Mouse (Mus musculus): ENCODE results near the gene Galp. TPM values are rescaled to one million over a fixed set of nuclear protein-coding genes. Genes with fewer than 3 reads are reported as not detected.
"Not testable (repeated sequence)": the region's sequence is repeated elsewhere in the genome, so short reads cannot be mapped to it uniquely, and the experiment has no call there.

Galp gene
- total and polyA plus RNA-seq, 2 experiments from 2014 or later: not detected

DNA sequence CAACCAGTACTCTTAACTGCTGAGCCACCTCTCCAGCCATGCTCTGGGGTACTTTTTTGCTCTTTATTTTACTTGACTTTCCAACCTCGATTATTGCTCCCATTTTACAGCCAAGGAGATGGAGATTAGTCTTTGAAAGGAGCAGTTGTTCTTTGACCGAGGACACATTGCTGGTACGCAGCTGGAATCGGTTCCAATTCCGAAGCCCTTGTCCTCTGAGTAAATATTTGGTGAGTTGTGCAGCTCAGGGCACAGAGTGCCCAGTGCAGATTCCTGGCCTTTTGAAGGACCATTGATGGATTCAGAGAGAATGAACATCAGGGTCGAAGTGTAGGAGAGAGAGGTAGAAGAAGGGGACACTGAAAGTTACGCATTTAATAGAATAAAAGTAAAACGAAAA, 23.0 kb upstream of the Galp start:
- no peaks in the 10 kb centered on the region for H3K9me3 ChIP-seq (ENCODE audit: low read length)
- no peak for TF ChIP-seq CTCF (IDR thresholded peaks at IDR 0.05; ENCODE audit: low read depth)
- no peak overlapping the region; the same call in 1 of the 2 replicates for H3K9ac ChIP-seq (replicated peaks; ENCODE audit: low read length)
- H3K4me2 ChIP-seq (ENCODE audit: low read depth, low read length): no peak overlapping the region
- no peak overlapping the region for H3K27ac ChIP-seq
- H3K27me3 ChIP-seq (ENCODE audit: insufficient read depth, low read length): no peaks in the 10 kb centered on the region
- H3K36me3 ChIP-seq (ENCODE audit: insufficient read depth, low read length): 0 out of 2 replicates have a peak, but pooled peaks cover under 1% of the 10 kb centered on the region
- WGBS: 90% methylated on average over 8 of the region's 8 CpGs
- DNase-seq (ENCODE audit: low spot score) (no peak), ATAC-seq (no peak)
- no peak overlapping the region for H3K4me3 ChIP-seq (ENCODE audit: low read length)
- 0 out of 2 replicates have a peak, but pooled peaks cover 5% of the 10 kb centered on the region for H3K4me1 ChIP-seq (ENCODE audit: insufficient read depth, low read length)

DNA sequence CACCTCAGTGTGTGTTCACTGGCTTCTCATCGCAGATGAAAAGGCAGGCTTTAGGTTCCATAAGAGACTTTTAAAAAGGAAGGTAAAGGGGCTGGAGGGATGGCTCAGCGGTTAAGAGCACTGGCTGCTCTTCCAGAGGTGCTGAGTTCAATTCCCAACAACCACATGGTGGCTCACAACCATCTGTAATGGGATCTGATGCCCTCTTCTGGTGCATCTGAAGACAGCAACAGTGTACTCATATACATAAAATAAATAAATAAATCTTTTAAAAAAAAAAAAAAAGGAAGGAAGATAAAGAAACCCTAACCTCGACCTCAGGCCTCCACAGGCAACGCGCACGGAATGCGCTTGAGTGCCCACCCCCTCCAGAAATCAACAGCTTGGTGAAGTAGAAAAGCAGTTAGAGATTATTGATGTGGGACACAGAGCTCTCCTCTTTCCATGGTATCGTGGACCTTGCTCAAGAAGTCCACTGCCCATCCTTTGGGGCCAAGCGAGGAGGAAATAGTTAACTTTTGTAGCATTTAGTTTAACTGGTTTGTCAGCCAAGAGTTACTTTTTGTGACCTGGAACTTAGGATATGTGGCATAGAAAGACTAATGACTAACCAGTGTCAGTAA, 22.4 kb upstream of the Galp start:
- DNase-seq (ENCODE audit: low spot score); ATAC-seq: not testable (repeated sequence)
- WGBS: 85% methylated on average over 9 of the region's 9 CpGs

DNA sequence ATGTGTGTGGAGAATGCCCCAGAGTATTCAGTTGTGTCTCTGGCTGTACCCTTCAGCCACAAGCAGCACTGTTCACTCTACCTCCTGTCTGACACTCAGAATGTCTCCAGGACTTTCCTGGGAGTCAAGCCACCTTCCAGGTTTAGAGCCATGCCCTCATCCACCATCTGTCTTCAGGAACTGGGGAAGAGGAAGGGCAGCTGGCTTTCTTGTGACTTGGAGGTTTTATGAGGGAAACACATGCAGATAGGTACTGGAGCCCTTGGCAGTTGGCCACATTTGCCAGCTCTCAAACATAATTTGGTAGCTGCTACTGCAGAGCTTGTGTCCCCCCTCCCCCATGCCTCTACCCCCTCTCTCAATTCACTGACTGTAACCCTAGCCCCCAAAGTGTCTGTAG, 17.9 kb upstream of the Galp start:
- no peak for DNase-seq (ENCODE audit: low spot score)
- Histone ChIP-seq H3K4me3 (ENCODE audit: low read length) (no peak overlapping the region), H3K4me2 (ENCODE audit: low read depth, low read length) (no peak overlapping the region), H3K4me1 (ENCODE audit: insufficient read depth, low read length) (no peaks in the 10 kb centered on the region), H3K9ac (replicated peaks; ENCODE audit: low read length) (no peak overlapping the region), H3K27me3 (ENCODE audit: insufficient read depth, low read length) (no peaks in the 10 kb centered on the region), H3K27ac (no peak overlapping the region), H3K9me3 (ENCODE audit: low read length) (no peaks in the 10 kb centered on the region), H3K36me3 (ENCODE audit: insufficient read depth, low read length) (peaks cover 5% of the 10 kb centered on the region; the same call in 1 of the 2 replicates)
- ATAC-seq: no peak
- no peak for TF ChIP-seq CTCF (IDR thresholded peaks at IDR 0.05; ENCODE audit: low read depth)

More for the DNA sequence above, 22.4 kb upstream of the Galp start:
- H3K9ac ChIP-seq (replicated peaks; ENCODE audit: low read length); H3K27ac ChIP-seq; H3K4me2 ChIP-seq (ENCODE audit: low read depth, low read length); H3K4me3 ChIP-seq (ENCODE audit: low read length); H3K27me3 ChIP-seq (ENCODE audit: insufficient read depth, low read length); H3K9me3 ChIP-seq (ENCODE audit: low read length); H3K4me1 ChIP-seq (ENCODE audit: insufficient read depth, low read length); H3K36me3 ChIP-seq (ENCODE audit: insufficient read depth, low read length): not testable (repeated sequence)
- TF ChIP-seq CTCF (IDR thresholded peaks at IDR 0.05; ENCODE audit: low read depth): peak; percentile 33; the same call in 1 of the 2 replicates

DNA sequence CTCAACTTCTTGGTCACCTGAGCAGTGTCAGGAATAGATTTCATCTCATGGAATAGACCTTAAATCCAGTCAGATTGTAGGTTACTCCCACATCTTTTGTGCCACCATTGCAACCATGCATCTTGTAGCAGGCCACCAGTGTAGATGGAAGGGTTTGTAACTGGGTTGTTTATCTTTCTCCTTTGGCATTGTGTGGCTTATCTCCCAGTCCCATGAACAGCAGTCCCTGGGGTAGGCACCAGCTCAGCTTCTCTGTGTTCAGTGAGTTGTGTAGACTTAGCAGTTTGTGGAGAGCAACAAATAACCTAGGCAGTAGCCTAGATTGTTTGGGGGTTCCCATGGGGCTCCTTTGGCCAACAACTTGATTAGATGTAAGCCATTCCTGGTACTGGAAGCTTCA, 14.0 kb upstream of the Galp start:
- no peak overlapping the region for H3K4me2 ChIP-seq (ENCODE audit: low read depth, low read length)
- no peaks in the 10 kb centered on the region for H3K27me3 ChIP-seq (ENCODE audit: insufficient read depth, low read length)
- H3K4me3 ChIP-seq (ENCODE audit: low read length): no peak overlapping the region
- no peaks in the 10 kb centered on the region for H3K9me3 ChIP-seq (ENCODE audit: low read length)
- H3K9ac ChIP-seq (replicated peaks; ENCODE audit: low read length): no peak overlapping the region
- DNase-seq (ENCODE audit: low spot score): no peak
- no peak overlapping the region for H3K27ac ChIP-seq
- no peaks in the 10 kb centered on the region for H3K4me1 ChIP-seq (ENCODE audit: insufficient read depth, low read length)
- no peak for TF ChIP-seq CTCF (IDR thresholded peaks at IDR 0.05; ENCODE audit: low read depth)
- no peak for ATAC-seq
- peaks cover 15% of the 10 kb centered on the region for H3K36me3 ChIP-seq (ENCODE audit: insufficient read depth, low read length)

DNA sequence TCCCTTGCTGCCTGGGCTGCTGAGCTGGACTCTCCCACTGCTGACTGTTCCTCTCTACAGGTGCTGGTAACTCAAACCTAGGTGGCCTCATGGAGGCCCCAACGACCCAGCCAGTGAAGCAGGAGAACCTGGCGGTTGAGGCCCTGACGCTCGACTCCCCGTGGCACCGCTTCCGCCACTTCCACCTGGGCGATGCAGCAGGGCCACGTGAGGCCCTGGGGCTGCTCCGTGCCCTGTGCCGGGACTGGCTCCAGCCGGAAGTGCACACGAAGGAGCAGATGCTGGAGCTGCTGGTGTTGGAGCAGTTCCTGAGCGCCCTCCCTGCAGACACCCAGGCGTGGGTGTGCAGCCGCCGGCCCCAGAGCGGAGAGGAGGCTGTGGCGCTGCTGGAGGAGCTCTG, 13.1 kb upstream of the Galp start:
- Histone ChIP-seq H3K9ac (replicated peaks; ENCODE audit: low read length) (no peak overlapping the region), H3K4me3 (ENCODE audit: low read length) (no peak overlapping the region), H3K27me3 (ENCODE audit: insufficient read depth, low read length) (no peaks in the 10 kb centered on the region), H3K27ac (no peak overlapping the region), H3K36me3 (ENCODE audit: insufficient read depth, low read length) (peaks cover 21% of the 10 kb centered on the region), H3K4me1 (ENCODE audit: insufficient read depth, low read length) (no peaks in the 10 kb centered on the region), H3K4me2 (ENCODE audit: low read depth, low read length) (no peak overlapping the region), H3K9me3 (ENCODE audit: low read length) (no peaks in the 10 kb centered on the region)
- ATAC-seq: peak; percentile 10; the same call in 1 of the 2 replicates
- 92% methylated on average over 19 of the region's 19 CpGs for WGBS
- DNase-seq (ENCODE audit: low spot score): no peak
- TF ChIP-seq CTCF (IDR thresholded peaks at IDR 0.05; ENCODE audit: low read depth): no peak

DNA sequence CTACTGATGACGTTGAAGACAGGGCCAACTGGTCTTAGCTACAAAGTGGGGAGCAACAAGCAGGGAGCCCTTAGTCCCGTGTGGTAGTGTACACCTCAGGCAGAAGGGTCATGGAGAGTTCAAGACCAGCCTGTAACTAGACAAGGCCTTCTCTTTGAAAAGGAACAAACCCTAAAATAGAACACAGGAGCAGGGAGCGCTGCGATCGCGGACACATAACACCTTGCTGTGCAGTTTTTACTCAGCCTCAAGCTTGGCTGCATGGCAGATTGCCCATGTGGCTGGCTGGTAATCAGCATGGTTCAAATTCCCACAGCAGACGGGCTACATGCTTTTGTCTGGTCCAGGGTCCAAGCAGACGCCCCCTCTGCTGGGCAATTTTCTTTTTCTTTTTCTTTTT, 12.4 kb upstream of the Galp start:
- no peak overlapping the region for H3K4me3 ChIP-seq (ENCODE audit: low read length)
- H3K27ac ChIP-seq: no peak overlapping the region
- 75% methylated on average over 8 of the region's 8 CpGs for WGBS
- H3K9me3 ChIP-seq (ENCODE audit: low read length): no peaks in the 10 kb centered on the region
- peaks cover 19% of the 10 kb centered on the region for H3K36me3 ChIP-seq (ENCODE audit: insufficient read depth, low read length)
- H3K9ac ChIP-seq (replicated peaks; ENCODE audit: low read length): no peak overlapping the region
- no peak for TF ChIP-seq CTCF (IDR thresholded peaks at IDR 0.05; ENCODE audit: low read depth)
- no peaks in the 10 kb centered on the region for H3K4me1 ChIP-seq (ENCODE audit: insufficient read depth, low read length)
- no peak for DNase-seq (ENCODE audit: low spot score)
- no peak overlapping the region for H3K4me2 ChIP-seq (ENCODE audit: low read depth, low read length)
- no peak for ATAC-seq
- H3K27me3 ChIP-seq (ENCODE audit: insufficient read depth, low read length): no peaks in the 10 kb centered on the region

DNA sequence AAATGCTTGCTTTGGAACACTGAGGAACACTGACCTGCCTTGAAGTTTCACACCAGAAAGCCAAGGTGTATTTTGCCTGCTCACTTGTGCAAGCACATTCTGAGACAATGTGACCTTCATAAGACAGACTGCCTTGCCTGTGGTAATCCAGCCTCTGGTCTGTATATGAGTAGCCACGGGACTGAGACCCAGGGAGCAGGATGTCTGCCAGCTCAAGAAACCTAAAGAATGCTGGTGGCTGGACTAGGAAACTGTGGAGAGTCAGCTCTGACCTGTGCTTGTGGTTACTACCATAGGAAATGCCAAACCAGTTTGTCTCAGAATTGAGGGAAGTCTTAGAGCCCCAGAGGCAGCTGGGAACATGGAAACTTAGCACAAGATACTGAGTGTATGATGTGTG, 11.5 kb upstream of the Galp start:
- DNase-seq (ENCODE audit: low spot score) (no peak), ATAC-seq (no peak)
- Histone ChIP-seq H3K9me3 (ENCODE audit: low read length) (no peaks in the 10 kb centered on the region), H3K4me3 (ENCODE audit: low read length) (no peak overlapping the region), H3K4me2 (ENCODE audit: low read depth, low read length) (no peak overlapping the region), H3K27ac (no peak overlapping the region), H3K36me3 (ENCODE audit: insufficient read depth, low read length) (peaks cover 22% of the 10 kb centered on the region), H3K4me1 (ENCODE audit: insufficient read depth, low read length) (no peaks in the 10 kb centered on the region), H3K9ac (replicated peaks; ENCODE audit: low read length) (no peak overlapping the region), H3K27me3 (ENCODE audit: insufficient read depth, low read length) (no peaks in the 10 kb centered on the region)
- no peak for TF ChIP-seq CTCF (IDR thresholded peaks at IDR 0.05; ENCODE audit: low read depth)
- 91% methylated on average over 1 of the region's 1 CpGs for WGBS
